Mouse (Mus musculus): ENCODE measurements around the gene Mcpt2. TPM values are rescaled to one million over a fixed set of nuclear protein-coding genes. Genes with fewer than 3 reads are reported as not detected.
"Not testable (repeated sequence)": the region's sequence is repeated elsewhere in the genome, so short reads cannot be mapped to it uniquely, and the experiment has no call there.

Mcpt2 gene
- total RNA-seq (2021), result not detected

DNA sequence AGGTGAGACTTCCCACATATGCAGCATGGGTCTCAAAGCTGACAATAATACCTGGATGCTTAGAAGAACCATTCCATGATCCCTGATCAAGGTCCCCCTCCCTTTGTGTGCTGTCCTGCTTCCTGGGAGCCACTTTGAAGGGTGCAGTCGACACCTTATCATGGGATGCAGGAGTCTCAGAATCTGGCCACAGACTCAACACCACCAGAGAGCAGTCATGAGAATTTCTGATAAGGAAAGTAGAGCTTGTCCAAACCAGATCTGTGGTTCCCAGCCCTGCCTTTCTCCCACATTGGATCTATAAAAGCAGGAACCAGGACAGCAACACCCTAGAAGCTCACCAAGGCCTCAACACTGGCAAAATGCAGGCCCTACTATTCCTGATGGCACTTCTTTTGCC lies at the start of gene Mcpt2:
Gene Mcpt2 (plus strand): TSS at position 250 of the 400 bp plus-strand sequence.
- intact Hi-C loops (cut with DNase I); DNase-seq (ENCODE audit: low spot score): not testable (repeated sequence)

DNA sequence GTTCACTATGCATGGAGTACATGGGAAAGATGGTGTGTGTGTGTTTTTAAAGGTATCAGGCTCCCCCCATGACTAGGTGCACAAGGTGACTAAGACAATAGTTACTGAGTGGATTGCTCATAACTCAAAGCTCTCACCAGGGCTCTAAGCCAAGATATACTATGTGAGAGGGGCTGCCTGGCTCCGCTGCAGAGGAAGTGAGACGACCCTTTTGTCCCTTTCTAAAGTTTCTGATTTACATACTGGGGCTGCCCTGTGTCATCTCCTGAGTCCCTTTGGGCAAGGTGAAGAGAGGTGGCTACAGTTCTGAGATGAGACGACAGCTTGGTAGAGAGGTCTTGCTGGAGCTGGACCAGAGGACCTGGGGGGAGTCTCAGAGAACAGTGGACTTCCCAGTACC lies 28.7 kb upstream of the Mcpt2 start:
- DNase-seq (ENCODE audit: low spot score), result no peak
- intact Hi-C loops (cut with DNase I), result no loop called here

DNA sequence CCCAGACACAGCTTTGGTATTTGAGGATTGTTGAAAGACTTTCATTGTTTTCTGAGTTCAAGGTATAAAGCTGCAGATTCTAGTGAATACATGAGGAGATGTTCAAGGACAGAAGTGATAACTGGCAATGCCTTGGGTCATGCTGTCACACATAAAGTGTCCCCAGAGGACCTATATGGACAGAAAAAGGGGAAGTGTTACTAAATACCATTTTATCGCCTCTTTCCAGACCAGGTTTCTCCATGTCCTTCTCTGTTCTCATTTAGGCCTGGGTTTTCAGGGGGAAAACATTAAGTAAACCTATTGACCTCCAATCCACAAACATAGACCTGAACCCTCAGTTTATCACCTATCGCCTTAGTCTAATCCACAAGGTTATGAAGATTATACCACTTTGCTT lies 27.9 kb upstream of the Mcpt2 start:
- intact Hi-C loops (cut with DNase I), result no loop called here
- no peak for DNase-seq (ENCODE audit: low spot score)

DNA sequence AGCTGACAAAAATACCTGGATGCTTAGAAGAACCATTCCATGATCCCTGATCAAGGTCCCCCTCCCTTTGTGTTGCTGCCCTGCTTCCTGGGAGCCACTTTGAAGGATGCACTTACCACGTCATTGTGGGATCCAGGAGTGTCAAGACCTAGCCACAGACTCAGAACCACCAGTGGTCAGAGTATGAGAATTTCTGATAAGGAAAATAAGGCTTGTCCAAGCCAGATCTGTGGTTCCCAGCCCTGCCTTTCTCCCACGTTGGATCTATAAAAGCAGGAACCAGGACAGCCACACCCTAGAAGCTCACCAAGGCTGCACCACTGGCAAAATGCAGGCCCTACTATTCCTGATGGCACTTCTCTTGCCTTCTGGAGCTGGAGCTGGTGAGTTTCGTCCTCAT lies 24.2 kb upstream of the Mcpt2 start, which contains the start of gene Mcpt1:
Gene Mcpt1 (plus strand): TSS at position 301 of the 400 bp plus-strand sequence.
- intact Hi-C loops (cut with DNase I), result not testable (repeated sequence)

DNA sequence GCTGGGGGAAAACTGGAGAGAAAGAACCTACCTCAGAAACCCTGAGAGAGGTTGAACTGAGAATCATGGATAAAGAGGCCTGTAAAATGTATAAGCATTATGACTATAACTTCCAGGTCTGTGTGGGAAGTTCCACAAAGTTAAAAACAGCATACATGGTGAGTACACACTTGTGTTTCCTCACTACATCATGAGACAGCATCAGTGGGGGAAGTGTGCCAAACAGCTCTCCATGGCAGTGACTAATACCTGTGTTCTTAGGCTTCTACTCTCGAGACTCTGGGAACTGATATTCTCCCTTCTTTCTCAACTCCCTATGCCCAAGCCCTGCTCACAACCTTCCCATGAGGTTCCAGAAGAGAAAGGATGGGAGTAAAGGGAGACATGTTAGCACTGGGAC lies 22.4 kb upstream of the Mcpt2 start:
- no peak for DNase-seq (ENCODE audit: low spot score)

More for the DNA sequence above, 24.2 kb upstream of the Mcpt2 start, which contains the start of gene Mcpt1:
- not testable (repeated sequence) for DNase-seq (ENCODE audit: low spot score)

DNA sequence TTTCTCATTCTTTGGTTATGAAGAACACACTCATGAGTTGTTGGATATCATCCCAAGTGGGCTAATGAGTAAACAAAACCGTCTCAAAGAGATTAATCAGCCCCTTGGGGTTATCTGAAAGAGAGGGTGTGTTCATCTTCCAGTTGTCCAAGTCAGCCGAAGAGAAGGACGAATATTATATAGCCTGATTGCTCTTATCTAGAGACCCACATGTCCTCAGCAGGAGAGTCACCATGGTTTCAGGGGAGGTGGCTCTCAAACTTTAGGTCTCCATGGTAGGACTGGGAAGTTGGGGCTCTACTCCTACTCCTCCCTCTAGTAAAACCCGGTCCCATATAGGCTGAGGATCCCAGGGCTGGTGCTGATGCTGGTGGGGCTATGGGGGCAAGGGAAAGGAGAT lies 20.5 kb upstream of the Mcpt2 start:
- DNase-seq (ENCODE audit: low spot score); intact Hi-C loops (cut with DNase I): not testable (repeated sequence)

More for the DNA sequence above, 22.4 kb upstream of the Mcpt2 start:
- intact Hi-C loops (cut with DNase I), result no loop called here

DNA sequence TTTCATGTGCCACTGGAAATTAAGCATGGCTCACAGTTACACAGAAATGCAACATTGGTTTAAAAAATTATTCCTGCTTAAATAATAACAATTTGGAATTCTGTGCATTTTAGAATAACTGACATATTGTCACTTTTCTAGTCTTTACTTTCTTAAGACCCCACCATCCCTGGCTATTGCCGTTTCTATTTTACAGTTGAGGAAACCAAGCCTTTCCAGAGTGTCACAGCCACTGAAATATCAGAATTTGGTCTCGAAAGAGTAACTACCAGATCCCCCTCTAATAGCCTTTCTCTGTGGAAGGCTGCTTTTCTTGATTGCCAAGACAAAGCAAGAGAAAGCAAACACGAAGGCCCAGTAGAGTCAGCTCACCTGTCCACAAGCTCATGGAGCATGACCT lies 11.4 kb upstream of the Mcpt2 start, which contains the start of gene Mcpt9:
Gene Mcpt9 (minus strand): TSS at position 101 of the 400 bp plus-strand sequence.
- intact Hi-C loops (cut with DNase I); DNase-seq (ENCODE audit: low spot score): not testable (repeated sequence)

DNA sequence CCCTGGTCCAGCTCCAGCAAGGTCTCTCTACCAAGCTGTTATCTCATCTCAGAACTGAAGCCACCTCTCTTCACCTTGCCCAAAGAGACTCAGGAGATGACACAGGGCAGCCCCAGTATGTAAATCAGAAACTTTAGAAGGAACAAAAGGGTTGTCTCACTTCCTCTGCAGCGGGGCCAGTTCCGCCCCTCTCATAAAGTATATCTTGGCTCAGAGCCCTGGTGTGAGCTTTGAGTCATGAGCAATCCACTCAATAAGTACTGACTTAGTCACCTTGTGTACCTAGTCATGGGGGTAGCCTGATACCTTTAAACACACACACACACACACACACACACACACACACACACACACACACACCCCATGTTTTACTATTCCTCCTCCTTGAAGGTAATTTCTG lies 7.4 kb upstream of the Mcpt2 start:
- intact Hi-C loops (cut with DNase I), result no loop called here

DNA sequence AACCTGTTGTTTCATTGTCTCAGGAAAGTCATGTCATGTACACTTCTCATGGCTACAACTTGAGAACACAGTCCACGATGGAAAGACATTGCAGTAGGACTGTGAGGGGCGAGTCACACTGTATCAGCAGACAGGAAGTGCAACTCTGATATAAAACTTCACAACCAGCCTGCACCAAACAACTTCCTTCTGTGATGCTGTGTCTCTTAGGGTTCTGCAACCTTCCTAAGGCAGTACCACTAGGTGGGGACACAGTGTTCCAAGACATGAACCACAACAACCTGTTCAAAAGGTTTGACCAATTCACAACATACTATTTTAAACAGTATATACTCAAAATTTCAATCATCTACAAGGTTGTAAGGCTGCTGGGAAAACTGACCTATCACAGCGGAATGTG lies 13.6 kb downstream of the Mcpt2 start:
- DNase-seq (ENCODE audit: low spot score), result no peak
- intact Hi-C loops (cut with DNase I), result no loop called here

More for the DNA sequence above, 7.4 kb upstream of the Mcpt2 start:
- DNase-seq (ENCODE audit: low spot score), result no peak

DNA sequence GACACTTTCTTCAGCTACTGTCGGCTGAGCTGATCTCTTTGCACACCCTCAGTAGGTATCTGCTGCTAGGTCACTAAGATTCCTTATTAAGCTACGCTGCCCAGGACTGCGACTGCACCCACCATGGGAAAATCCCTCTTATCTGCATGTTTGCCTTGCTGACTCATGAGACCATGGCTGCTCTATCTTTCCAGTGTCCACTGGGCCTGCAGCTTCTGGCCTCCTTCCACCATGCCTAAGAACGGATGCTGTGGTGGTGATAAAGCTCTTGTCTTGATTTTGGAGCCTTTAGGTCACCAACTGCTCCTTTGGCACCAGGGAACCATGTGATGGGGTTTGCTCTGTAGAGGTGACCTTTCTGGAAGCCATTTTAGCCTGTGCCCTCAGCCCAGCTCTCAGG lies 15.9 kb downstream of the Mcpt2 start:
- DNase-seq (ENCODE audit: low spot score), result no peak

DNA sequence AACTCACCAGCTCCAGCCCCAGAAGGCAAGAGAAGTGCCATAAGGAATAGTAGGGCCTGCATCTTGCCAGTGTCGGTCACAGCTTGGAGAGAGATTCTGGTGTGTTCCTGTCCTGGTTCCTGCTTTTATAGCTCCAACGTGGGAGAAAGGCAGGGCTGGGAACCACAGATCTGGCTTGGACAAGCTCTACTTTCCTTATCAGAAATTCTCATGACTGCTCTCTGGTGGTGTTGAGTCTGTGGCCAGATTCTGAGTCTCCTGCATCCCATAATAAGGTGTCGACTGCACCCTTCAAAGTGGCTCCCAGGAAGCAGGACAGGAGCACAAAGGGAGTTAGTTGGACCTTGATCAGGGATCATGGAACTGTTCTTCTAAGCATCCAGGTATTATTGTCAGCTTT lies 20.4 kb downstream of the Mcpt2 start, which contains the start of gene Mcpt4:
Gene Mcpt4 (minus strand): TSS at position 101 of the 400 bp plus-strand sequence.
- DNase-seq (ENCODE audit: low spot score), result not testable (repeated sequence)

More for the DNA sequence above, 15.9 kb downstream of the Mcpt2 start:
- intact Hi-C loops (cut with DNase I), result no loop called here

DNA sequence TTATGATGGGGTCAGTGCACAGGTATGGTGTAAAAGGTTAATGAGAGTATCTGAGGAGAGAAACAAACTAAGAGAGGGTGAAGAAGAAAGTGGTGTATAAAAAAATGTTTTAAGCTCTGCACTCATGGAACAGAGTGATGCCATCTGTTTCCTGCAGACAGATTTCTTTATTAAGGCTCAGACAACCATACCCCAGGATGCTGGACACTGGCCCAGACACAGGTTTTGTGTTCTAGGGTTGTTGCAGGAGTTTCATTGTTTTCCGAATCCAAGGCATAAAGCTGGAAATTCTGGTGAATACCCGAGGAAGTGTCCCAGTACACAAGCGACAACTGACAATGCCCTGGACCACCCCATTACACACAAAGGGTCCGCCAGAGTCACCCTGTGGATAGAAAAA lies 40.2 kb downstream of the Mcpt2 start:
- DNase-seq (ENCODE audit: low spot score), result no peak
- intact Hi-C loops (cut with DNase I), result no loop called here

More for the DNA sequence above, 20.4 kb downstream of the Mcpt2 start, which contains the start of gene Mcpt4:
- intact Hi-C loops (cut with DNase I), result not testable (repeated sequence)

DNA sequence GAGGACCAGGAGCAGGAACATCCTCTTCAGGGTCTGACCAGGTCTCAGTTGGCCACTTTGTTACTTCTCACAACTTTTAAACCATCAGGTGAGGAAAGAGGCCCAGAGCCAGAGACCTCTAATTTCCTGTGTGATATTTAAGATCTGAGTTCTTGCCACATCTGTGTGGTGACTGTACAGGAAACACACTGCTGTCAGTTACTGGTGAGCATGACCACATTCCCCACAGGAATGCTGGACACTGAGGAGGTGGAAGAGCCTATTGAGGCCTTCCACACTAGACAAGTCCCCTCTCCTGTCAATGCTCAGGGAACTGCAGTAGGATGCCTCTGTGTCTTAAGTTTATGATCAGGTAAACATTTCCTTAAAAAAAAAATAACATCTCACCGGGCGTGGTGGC lies 43.3 kb downstream of the Mcpt2 start, which contains the start of gene Mcpt8:
Gene Mcpt8 (minus strand): TSS at position 107 of the 400 bp plus-strand sequence.
- intact Hi-C loops (cut with DNase I), result no loop called here
- DNase-seq (ENCODE audit: low spot score), result no peak

DNA sequence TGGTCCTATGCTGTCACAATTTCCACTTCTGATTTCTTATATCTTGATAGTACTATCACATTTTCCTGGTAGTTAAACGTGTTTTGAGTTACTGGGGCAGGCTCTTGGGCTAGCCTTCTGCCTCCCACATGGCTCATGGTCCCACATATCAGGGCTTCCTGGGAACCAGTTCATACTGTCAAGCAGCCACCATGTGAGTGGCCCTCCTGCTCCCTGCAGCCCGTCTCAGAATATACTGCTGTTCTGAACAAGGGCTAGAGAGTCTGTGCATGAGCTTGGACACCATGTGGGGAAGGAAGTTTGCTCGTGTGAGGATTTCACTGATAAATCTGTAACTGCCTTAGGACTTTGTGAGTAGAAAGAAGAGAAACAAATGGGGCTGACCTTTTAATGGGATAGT lies 44.9 kb downstream of the Mcpt2 start:
- intact Hi-C loops (cut with DNase I), result no loop called here
- no peak for DNase-seq (ENCODE audit: low spot score)

DNA sequence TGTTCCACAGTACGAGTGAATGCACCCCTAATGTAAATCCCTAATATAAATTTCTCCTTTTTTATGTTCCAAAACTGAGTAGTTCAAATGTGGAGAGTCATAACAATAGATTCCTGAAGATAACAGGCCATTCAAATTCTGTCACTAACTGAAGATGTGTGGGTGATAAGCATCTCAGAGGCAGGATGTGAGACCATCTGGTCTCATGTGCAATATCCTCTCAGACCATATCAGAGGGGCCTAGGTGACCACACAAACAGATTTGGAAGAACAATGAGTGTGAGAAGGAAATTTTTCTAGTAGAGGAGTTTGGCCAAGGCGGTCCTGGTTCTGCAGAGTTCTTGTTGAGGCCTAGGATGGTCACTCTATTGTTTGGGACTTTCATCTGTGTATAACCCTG lies 51.5 kb downstream of the Mcpt2 start:
- intact Hi-C loops (cut with DNase I), result no loop called here
- DNase-seq (ENCODE audit: low spot score), result no peak

Small RNAs within 50 kb of the gene (microRNA-seq; reads per million reads assigned to microRNA genes)
- gene Mir6949, result not detected

Other genes starting within 250 kb of the Mcpt2 start
- gene Nfatc4, start 218.9 kb upstream of the Mcpt2 start, total RNA-seq (2021), result 1 to 10 TPM; 3.9 to 5.5 TPM
- gene Nynrin, start 188.0 kb upstream of the Mcpt2 start, total RNA-seq (2021), result 1 to 10 TPM; 8.2 to 9.7 TPM
- gene Cbln3, start 157.6 kb upstream of the Mcpt2 start, total RNA-seq (2021), result under 1 TPM in 1 of 2 experiments, not detected in 1; 0.14 TPM
- 10 to 100 TPM; 11.6 to 13.5 TPM for gene Khnyn, start 157.1 kb upstream of the Mcpt2 start, total RNA-seq (2021)
- gene Sdr39u1, start 141.7 kb upstream of the Mcpt2 start, total RNA-seq (2021), result 100 to 1,000 TPM; 107 to 108 TPM
- 1 to 10 TPM; 1.0 to 2.5 TPM for gene Cma1, start 97.4 kb upstream of the Mcpt2 start, total RNA-seq (2021)
- not detected for gene Cma2, start 91.1 kb upstream of the Mcpt2 start, total RNA-seq (2021)
- not detected for gene Mcpt1, start 24.1 kb upstream of the Mcpt2 start, total RNA-seq (2021)
- gene Mcpt9, start 11.5 kb upstream of the Mcpt2 start, total RNA-seq (2021), result not detected
- 1 to 10 TPM; 1.4 to 1.9 TPM for gene Mcpt4, start 20.3 kb downstream of the Mcpt2 start, total RNA-seq (2021)
- not detected for gene Mcpt8, start 43.2 kb downstream of the Mcpt2 start, total RNA-seq (2021)
- not detected for gene Ctsg, start 60.5 kb downstream of the Mcpt2 start, total RNA-seq (2021)
- gene Gzme, start 78.6 kb downstream of the Mcpt2 start, total RNA-seq (2021), result not detected
- not detected for gene Gzmd, start 90.6 kb downstream of the Mcpt2 start, total RNA-seq (2021)
- gene Gzmg, start 117.5 kb downstream of the Mcpt2 start, total RNA-seq (2021), result not detected
- not detected for gene Gzmn, start 132.6 kb downstream of the Mcpt2 start, total RNA-seq (2021)
- gene Gzmf, start 169.4 kb downstream of the Mcpt2 start, total RNA-seq (2021), result not detected
- not detected for gene Gzmc, start 192.6 kb downstream of the Mcpt2 start, total RNA-seq (2021)
- gene Gzmb, start 220.2 kb downstream of the Mcpt2 start, total RNA-seq (2021), result not detected